Mouse (Mus musculus) erythroid progenitor cell, adult 5-6 weeks (primary cell): Measurements from ENCODE around the gene Mymk. TPM values are rescaled to one million over a fixed set of nuclear protein-coding genes. Genes with fewer than 3 reads are reported as not detected.

ENCODE experiments used
- ATAC-seq: replicated peaks from 2 replicates; pipeline ENCODE4 v1.8.0; 2016; ENCODE audit warnings: moderate number of reproducible peaks, mild to moderate bottlenecking, moderate TSS enrichment, inconsistent platforms; ENCODE audit not compliant: poor library complexity, low FRiP score, severe bottlenecking
- total RNA-seq, 2 experiments: library from RNA; stranded (forward) in 1 of 2; stranded (reverse) in 1 of 2; fragments of 150-400 nt in 1 of 2; fragments of 186-747, 209-891 nt in 1 of 2; gene quantifications; 2 replicates each; pipeline versions ENCODE4 v1.2.3 to v1.2.4; 2015 to 2017; ENCODE audit warnings: low replicate concordance in 2 of 2

The Mymk gene
- total RNA-seq, 2 experiments from 2014 or later: not detected

- no peak for ATAC-seq
These were observed 11.9 kb upstream of the Mymk start for GRCm38 (mm10) chr2:27083761-27084475.

GRCm38 (mm10) chr2:27079649-27080048, 7.7 kb upstream of the Mymk start:
- ATAC-seq: no peak

- no peak for ATAC-seq
These were observed 7.2 kb upstream of the Mymk start, which contains the start of gene Adamtsl2 for GRCm38 (mm10) chr2:27079152-27079584. Gene Adamtsl2 (plus strand): TSS chr2:27079379.

GRCm38 (mm10) chr2:27078312-27078711, 6.3 kb upstream of the Mymk start:
- ATAC-seq: no peak

GRCm38 (mm10) chr2:27077655-27078244, 5.8 kb upstream of the Mymk start:
- ATAC-seq: no peak

GRCm38 (mm10) chr2:27075485-27075884, 3.5 kb upstream of the Mymk start:
- ATAC-seq: no peak

- ATAC-seq: no peak
These were observed 2.8 kb upstream of the Mymk start for GRCm38 (mm10) chr2:27074804-27075203.

- ATAC-seq: no peak
These were observed 1.4 kb upstream of the Mymk start for GRCm38 (mm10) chr2:27073407-27073806.

- ATAC-seq: no peak
These were observed 842 bp downstream of the Mymk start for GRCm38 (mm10) chr2:27071137-27071536.

GRCm38 (mm10) chr2:27070247-27070813, 1.6 kb downstream of the Mymk start:
- ATAC-seq: no peak

- ATAC-seq: no peak
These were observed 2.3 kb downstream of the Mymk start for GRCm38 (mm10) chr2:27069646-27070045.

GRCm38 (mm10) chr2:27067996-27068395, 4.0 kb downstream of the Mymk start:
- ATAC-seq: no peak

GRCm38 (mm10) chr2:27067124-27067523, 4.9 kb downstream of the Mymk start:
- no peak for ATAC-seq

- ATAC-seq: no peak
These were observed 12.8 kb downstream of the Mymk start for GRCm38 (mm10) chr2:27059187-27059586.

- ATAC-seq: no peak
These were observed 13.2 kb downstream of the Mymk start for GRCm38 (mm10) chr2:27058751-27059150.

GRCm38 (mm10) chr2:27058251-27058650, 13.7 kb downstream of the Mymk start:
- ATAC-seq: no peak

- no peak for ATAC-seq
These were observed 22.6 kb downstream of the Mymk start for GRCm38 (mm10) chr2:27049408-27049807.

GRCm38 (mm10) chr2:27045979-27046770, 25.8 kb downstream of the Mymk start:
- ATAC-seq: no peak

- no peak for ATAC-seq
These were observed 27.3 kb downstream of the Mymk start for GRCm38 (mm10) chr2:27044641-27045040.

GRCm38 (mm10) chr2:27044166-27044565, 27.8 kb downstream of the Mymk start:
- no peak for ATAC-seq
